Mouse (Mus musculus) MEL (cell line): ENCODE data around the gene Sez6l2. TPM values are rescaled to one million over a fixed set of nuclear protein-coding genes. Genes with fewer than 3 reads are reported as not detected.

Experiments
- DNase-seq: peaks from one replicate; pipeline ENCODE4 v3.0.0; 2011; ENCODE audit warnings: low read depth, low spot score
- H3K27ac ChIP-seq: 2 replicates; pipeline ENCODE4 v1.5.1; 2012; ENCODE audit warnings: low read depth, mild to moderate bottlenecking, control low read depth, low read length, moderate library complexity; ENCODE audit not compliant: control insufficient read depth
- H3K27me3 ChIP-seq, 2 experiments: fragments of 150-350 bp in 1 of 2; sonication (generic) in 1 of 2; 2 replicates each; pipeline ENCODE4 v1.6.1; 2012; ENCODE audit warnings: low read length in 2 of 2, mild to moderate bottlenecking in 2 of 2, improper control_type of control experiment in 1 of 2, moderate library complexity in 1 of 2; ENCODE audit not compliant: insufficient read depth in 2 of 2, control insufficient read depth in 1 of 2
- H3K36me3 ChIP-seq, 2 experiments: 2 replicates each; pipeline ENCODE4 v1.6.1; 2012 to 2014; ENCODE audit warnings: low read length in 2 of 2, improper control_type of control experiment in 1 of 2, inconsistent platforms in 1 of 2, mild to moderate bottlenecking in 1 of 2; ENCODE audit not compliant: insufficient read depth in 2 of 2, control insufficient read depth in 1 of 2
- H3K4me1 ChIP-seq, 2 experiments: fragments of 150-350 bp in 1 of 2; sonication (generic) in 1 of 2; 2 replicates each; pipeline ENCODE4 v1.6.1; 2012; ENCODE audit warnings: low read length in 2 of 2, improper control_type of control experiment in 1 of 2, mild to moderate bottlenecking in 1 of 2; ENCODE audit not compliant: insufficient read depth in 2 of 2, control insufficient read depth in 1 of 2
- H3K4me3 ChIP-seq, 2 experiments: fragments of 150-350 bp in 1 of 2; sonication (generic) in 1 of 2; 2 replicates each; pipeline ENCODE4 v1.5.1; 2012; ENCODE audit warnings: low read depth in 2 of 2, low read length in 2 of 2, mild to moderate bottlenecking in 2 of 2, moderate library complexity in 2 of 2, control low read depth in 1 of 2, improper control_type of control experiment in 1 of 2; ENCODE audit not compliant: control insufficient read depth in 1 of 2, insufficient read depth in 1 of 2
- H3K79me2 ChIP-seq: 2 replicates; pipeline ENCODE4 v1.6.1; 2012; ENCODE audit warnings: mild to moderate bottlenecking, low read length, moderate library complexity; ENCODE audit not compliant: control insufficient read depth, poor library complexity, insufficient read depth
- H3K9ac ChIP-seq: 2 replicates; pipeline ENCODE4 v1.6.1; 2012; ENCODE audit warnings: low read depth, mild to moderate bottlenecking, control low read depth, low read length, moderate library complexity; ENCODE audit not compliant: control insufficient read depth, poor library complexity, severe bottlenecking
- H3K9me3 ChIP-seq: fragments of 150-350 bp; sonication (generic); replicated peaks from 2 replicates; pipeline ENCODE4 v1.6.1; 2012; ENCODE audit warnings: mild to moderate bottlenecking, low read length, improper control_type of control experiment, moderate library complexity; ENCODE audit not compliant: insufficient read depth
- BHLHE40 ChIP-seq: IDR thresholded peaks from 2 replicates; pipeline ENCODE4 v1.6.1; 2012; ENCODE audit warnings: low read depth, mild to moderate bottlenecking, inconsistent platforms, low read length, improper control_type of control experiment, borderline replicate concordance
- CTCF ChIP-seq, 3 experiments: IDR thresholded peaks in 2 of 3; conservative IDR thresholded peaks in 1 of 3; 2 replicates each; pipeline ENCODE4 v1.5.1; 2011 to 2012; ENCODE audit warnings: low read length in 3 of 3, low read depth in 2 of 3, mild to moderate bottlenecking in 2 of 3, improper control_type of control experiment in 1 of 3, inconsistent platforms in 1 of 3, mixed read lengths in 1 of 3, moderate library complexity in 1 of 3; ENCODE audit not compliant: control insufficient read depth in 1 of 3, insufficient read depth in 1 of 3, poor library complexity in 1 of 3, severe bottlenecking in 1 of 3
- EP300 ChIP-seq, 2 experiments: IDR thresholded peaks; 2 replicates each; pipeline ENCODE4 v1.6.1; 2011; ENCODE audit warnings: improper control_type of control experiment in 2 of 2, low read length in 2 of 2, low read depth in 1 of 2, mild to moderate bottlenecking in 1 of 2
- ETS1 ChIP-seq: IDR thresholded peaks from 2 replicates; pipeline ENCODE4 v1.6.1; 2012; ENCODE audit warnings: low read depth, mild to moderate bottlenecking, inconsistent platforms, low read length, improper control_type of control experiment, moderate library complexity
- GATA1 ChIP-seq: IDR thresholded peaks from 2 replicates; pipeline ENCODE4 v1.6.1; 2011; ENCODE audit warnings: low read depth, low read length, improper control_type of control experiment
- JUND ChIP-seq: IDR thresholded peaks from 2 replicates; pipeline ENCODE4 v1.6.1; 2011; ENCODE audit warnings: low read depth, mild to moderate bottlenecking, improper control_type of control experiment, low read length
- KAT2A ChIP-seq: conservative IDR thresholded peaks from 2 replicates; pipeline ENCODE4 v1.6.1; 2012; ENCODE audit warnings: low read depth, low read length, improper control_type of control experiment, inconsistent platforms
- MAFK ChIP-seq: IDR thresholded peaks from 2 replicates; pipeline ENCODE4 v1.6.1; 2011; ENCODE audit warnings: low read depth, mild to moderate bottlenecking, low read length, improper control_type of control experiment, borderline replicate concordance
- MAZ ChIP-seq: IDR thresholded peaks from 2 replicates; pipeline ENCODE4 v1.6.1; 2012; ENCODE audit warnings: low read depth, mild to moderate bottlenecking, inconsistent platforms, low read length, improper control_type of control experiment
- MEF2A ChIP-seq: IDR thresholded peaks from 2 replicates; pipeline ENCODE4 v1.6.1; 2014; ENCODE audit warnings: low read depth, mild to moderate bottlenecking, inconsistent platforms, low read length, improper control_type of control experiment; ENCODE audit not compliant: poor library complexity, insufficient replicate concordance, severe bottlenecking; ENCODE audit errors: extremely low read depth
- MXI1 ChIP-seq: IDR thresholded peaks from 2 replicates; pipeline ENCODE4 v1.6.1; 2011; ENCODE audit warnings: mild to moderate bottlenecking, low read depth, low read length, improper control_type of control experiment
- MYB ChIP-seq: IDR thresholded peaks from 2 replicates; pipeline ENCODE4 v1.6.1; 2011; ENCODE audit warnings: mild to moderate bottlenecking, low read depth, low read length, improper control_type of control experiment
- NRF1 ChIP-seq: IDR thresholded peaks from 2 replicates; pipeline ENCODE4 v1.6.1; 2014; ENCODE audit warnings: low read depth, mild to moderate bottlenecking, inconsistent platforms, low read length, improper control_type of control experiment, moderate library complexity; ENCODE audit not compliant: poor library complexity, insufficient read depth, severe bottlenecking
- POLR2A ChIP-seq, 2 experiments: IDR thresholded peaks; 2 replicates each; pipeline ENCODE4 v1.6.1; 2011 to 2012; ENCODE audit warnings: low read length in 2 of 2, mild to moderate bottlenecking in 2 of 2, control low read depth in 1 of 2, improper control_type of control experiment in 1 of 2, low read depth in 1 of 2, moderate library complexity in 1 of 2; ENCODE audit not compliant: control insufficient read depth in 1 of 2, insufficient read depth in 1 of 2, poor library complexity in 1 of 2
- RAD21 ChIP-seq: IDR thresholded peaks from 2 replicates; pipeline ENCODE4 v1.6.1; 2011; ENCODE audit warnings: mild to moderate bottlenecking, low read depth, low read length, improper control_type of control experiment
- RCOR1 ChIP-seq: IDR thresholded peaks from 2 replicates; pipeline ENCODE4 v1.6.1; 2012; ENCODE audit warnings: low read depth, mild to moderate bottlenecking, inconsistent platforms, low read length, improper control_type of control experiment
- SIN3A ChIP-seq: IDR thresholded peaks from 2 replicates; pipeline ENCODE4 v1.6.1; 2012; ENCODE audit warnings: low read length, improper control_type of control experiment, inconsistent platforms
- SMC3 ChIP-seq: IDR thresholded peaks from 2 replicates; pipeline ENCODE4 v1.6.1; 2011; ENCODE audit warnings: low read depth, low read length, improper control_type of control experiment
- TAL1 ChIP-seq: IDR thresholded peaks from 2 replicates; pipeline ENCODE4 v1.6.1; 2012; ENCODE audit warnings: mild to moderate bottlenecking, inconsistent platforms, low read length, moderate library complexity, mixed read lengths
- TBP ChIP-seq: IDR thresholded peaks from 2 replicates; pipeline ENCODE4 v1.8.0; 2011; ENCODE audit warnings: low read depth, low read length, improper control_type of control experiment
- TCF12 ChIP-seq: IDR thresholded peaks from 2 replicates; pipeline ENCODE4 v1.6.1; 2014; ENCODE audit warnings: low read depth, mild to moderate bottlenecking, inconsistent platforms, low read length, improper control_type of control experiment, moderate library complexity
- USF1 ChIP-seq: IDR thresholded peaks from 2 replicates; pipeline ENCODE4 v1.6.1; 2014; ENCODE audit warnings: low read depth, mild to moderate bottlenecking, inconsistent platforms, low read length, improper control_type of control experiment, moderate library complexity
- ZKSCAN1 ChIP-seq: IDR thresholded peaks from 2 replicates; pipeline ENCODE4 v1.6.1; 2012; ENCODE audit warnings: low read depth, mild to moderate bottlenecking, inconsistent platforms, low read length, improper control_type of control experiment, moderate library complexity
- ZMIZ1 ChIP-seq: IDR thresholded peaks from 2 replicates; pipeline ENCODE4 v1.6.1; 2012; ENCODE audit warnings: low read depth, mild to moderate bottlenecking, inconsistent platforms, low read length, improper control_type of control experiment, moderate library complexity
- ZNF384 ChIP-seq: IDR thresholded peaks from 2 replicates; pipeline ENCODE4 v1.6.1; 2012; ENCODE audit warnings: low read depth, mild to moderate bottlenecking, inconsistent platforms, low read length, improper control_type of control experiment
- polyA plus RNA-seq, 2 experiments: library from polyadenylated mRNA; stranded (reverse) in 1 of 2; unstranded in 1 of 2; fragments of >175 nt in 1 of 2; fragments of >200 nt in 1 of 2; gene quantifications; 2 replicates each; pipeline versions ENCODE4 v1.2.1 to v1.2.4; 2012; ENCODE audit warnings: low replicate concordance in 2 of 2, low read depth in 1 of 2; ENCODE audit not compliant: insufficient read length in 2 of 2, insufficient read depth in 1 of 2, missing spikeins in 1 of 2
- total RNA-seq: library from RNA; depleted of rRNA; stranded (reverse); fragments of 300-350 nt; gene quantifications from 2 replicates; pipeline ENCODE4 v1.2.3, GENCODE M21; 2012

The Sez6l2 gene
- total and polyA plus RNA-seq, 3 experiments = 2.0 to 6.1 TPM; not detected in 1

DNA sequence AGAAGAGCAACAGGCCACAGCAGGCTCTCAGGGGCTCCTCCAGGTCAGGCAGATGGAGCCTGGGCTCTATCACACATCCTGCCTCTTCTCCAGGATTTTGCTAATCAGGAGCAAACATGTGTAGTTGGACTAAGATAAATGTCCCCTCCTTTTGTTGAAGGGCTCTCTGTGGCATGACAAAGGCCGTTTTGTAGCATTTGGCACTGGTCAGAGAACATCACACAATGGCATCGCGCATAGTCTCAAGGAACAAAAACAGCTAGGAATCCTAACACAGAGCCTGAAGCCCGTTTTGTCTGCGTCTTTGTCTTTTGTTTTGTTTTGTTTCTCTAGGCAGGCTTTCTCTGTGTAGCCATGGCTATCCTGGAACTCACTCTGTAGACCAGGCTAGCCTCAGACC lies 26.4 kb upstream of the Sez6l2 start (continued):
- TF ChIP-seq MAFK = no peak
- no peak for TF ChIP-seq USF1
- no peak for TF ChIP-seq CTCF (IDR thresholded peaks at IDR 0.05 in 2 of 3, conservative IDR thresholded peaks at IDR 0.05 in 1 of 3; ENCODE audit: control insufficient read depth in 1 of 3, insufficient read depth in 1 of 3, low read depth in 2 of 3, low read length in 3 of 3, poor library complexity in 1 of 3, severe bottlenecking in 1 of 3)

GRCm38 (mm10) chr7:126926299-126926698 lies 24.1 kb upstream of the Sez6l2 start:
- Histone ChIP-seq H3K9ac (no peak overlapping the region), H3K27me3 (no peaks in the 10 kb centered on the region), H3K79me2 (peaks cover 14% of the 10 kb centered on the region), H3K4me1 (peaks cover 20 to 31% of the 10 kb centered on the region in 2 experiments), H3K27ac (peak overlapping the region; percentile 56), H3K9me3 (no peaks in the 10 kb centered on the region), H3K4me3 (no peak overlapping the region), H3K36me3 (peaks cover 0 to 23% of the 10 kb centered on the region in 2 experiments; a peak in 2 of 4 replicates)
- peak; percentile 83 for DNase-seq
- TF ChIP-seq SMC3 = no peak
- TF ChIP-seq MEF2A = no peak
- TF ChIP-seq TCF12 = peak; percentile 24; the same call in 1 of the 2 replicates
- peak; percentile 78 for TF ChIP-seq ETS1
- no peak for TF ChIP-seq NRF1
- TF ChIP-seq RCOR1 = peak; percentile 86
- peak; percentile 53 to 76 for TF ChIP-seq EP300 (IDR thresholded peaks at IDR 0.05; ENCODE audit: low read depth in 1 of 2, low read length in 2 of 2)
- TF ChIP-seq GATA1 = peak; percentile 97
- TF ChIP-seq BHLHE40 = peak; percentile 77
- peak; percentile 40; the same call in 1 of the 2 replicates for TF ChIP-seq MYB
- peak; percentile 74; the same call in 1 of the 2 replicates for TF ChIP-seq SIN3A

DNA sequence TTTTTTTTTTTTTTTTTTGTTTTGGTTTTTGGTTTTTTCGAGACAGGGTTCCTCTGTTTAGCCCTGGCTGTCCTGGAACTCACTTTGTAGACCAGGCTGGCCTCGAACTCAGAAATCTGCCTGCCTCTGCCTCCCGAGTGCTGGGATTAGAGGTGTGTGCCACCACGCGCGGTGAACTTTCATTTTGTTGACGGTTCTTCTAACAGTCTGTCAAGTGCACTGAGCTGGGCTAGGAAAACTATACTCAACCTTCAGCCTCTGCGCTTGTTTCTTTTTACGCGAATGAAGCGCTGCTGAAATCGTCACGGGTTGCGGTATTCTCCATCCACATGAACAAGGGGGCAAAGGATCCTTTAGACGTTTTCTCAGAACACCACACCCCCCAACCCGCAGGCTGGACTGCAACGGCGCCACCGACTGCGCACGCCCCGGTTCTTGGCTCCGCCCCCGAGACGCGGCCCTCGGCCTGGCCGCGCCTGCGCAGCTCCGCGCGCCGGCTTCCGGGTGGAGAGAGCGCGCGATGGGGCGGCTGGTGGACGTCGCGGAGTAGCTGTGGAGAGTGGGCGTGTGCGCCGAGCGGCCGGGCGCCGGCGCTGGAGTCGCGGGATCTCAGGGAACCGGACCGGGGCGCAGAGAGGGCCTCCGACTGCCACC lies 21.9 kb upstream of the Sez6l2 start, which contains the start of gene Kctd13:
Kctd13 (plus strand) TSS at position 496 of the 654 bp plus-strand sequence.
- Histone ChIP-seq H3K9me3 (no peaks in the 10 kb centered on the region), H3K27me3 (no peaks in the 10 kb centered on the region), H3K4me3 (peak within 1 kb of the TSS; percentile 85 to 99), H3K9ac (peak within 1 kb of the TSS; percentile 99), H3K4me1 (peaks cover 20 to 31% of the 10 kb centered on the region in 2 experiments), H3K79me2 (peaks cover 14% of the 10 kb centered on the region), H3K36me3 (peaks cover 0 to 23% of the 10 kb centered on the region in 2 experiments; a peak in 2 of 4 replicates), H3K27ac (peak within 1 kb of the TSS; percentile 85)
- peak; percentile 94 for DNase-seq
- TF ChIP-seq MAFK (no peak), ZKSCAN1 (no peak), MAZ (no peak; the same call in 1 of the 2 replicates), POLR2A (IDR thresholded peaks at IDR 0.05; ENCODE audit: control insufficient read depth in 1 of 2, insufficient read depth in 1 of 2, low read depth in 1 of 2, low read length in 2 of 2, poor library complexity in 1 of 2) (peak; percentile 74 to 82; a peak in 3 of 4 replicates), SIN3A (peak; percentile 82; the same call in 1 of the 2 replicates), TAL1 (no peak), RAD21 (no peak), KAT2A (no peak), MEF2A (no peak), MYB (no peak), CTCF (IDR thresholded peaks at IDR 0.05 in 2 of 3, conservative IDR thresholded peaks at IDR 0.05 in 1 of 3; ENCODE audit: control insufficient read depth in 1 of 3, insufficient read depth in 1 of 3, low read depth in 2 of 3, low read length in 3 of 3, poor library complexity in 1 of 3, severe bottlenecking in 1 of 3) (no peak), TBP (peak; percentile 68), ZMIZ1 (peak; percentile 81), MXI1 (peak; percentile 22; the same call in 1 of the 2 replicates), NRF1 (peak; percentile 100), JUND (no peak), ZNF384 (0 out of 2 replicates have a peak, but pooled peaks have one; percentile 38), SMC3 (no peak), BHLHE40 (no peak), EP300 (IDR thresholded peaks at IDR 0.05; ENCODE audit: low read depth in 1 of 2, low read length in 2 of 2) (peak in 1 of 2 experiments; percentile 24; a peak in 1 of 4 replicates), RCOR1 (no peak)
